Mouse (Mus musculus): ENCODE data around the gene S100a9. TPM values are rescaled to one million over a fixed set of nuclear protein-coding genes. Genes with fewer than 3 reads are reported as not detected.

Gene S100a9
- total RNA-seq, 2 experiments from 2014 or later = 12,484 to 25,767 TPM

Other genes starting within 250 kb of the S100a9 start
- gene Npr1, start 229.9 kb downstream of the S100a9 start, total RNA-seq (2015) = not detected in 2 replicates
- 0.08 TPM in 1 of 2 replicates, not detected in the other for gene Npr1, start 229.9 kb downstream of the S100a9 start, total RNA-seq (2017)
- gene Ilf2, start 219.6 kb downstream of the S100a9 start, total RNA-seq (2015) = 51.8 and 57.3 TPM in 2 replicates
- 103 and 111 TPM in 2 replicates for gene Ilf2, start 219.6 kb downstream of the S100a9 start, total RNA-seq (2017)
- 41.6 and 47.3 TPM in 2 replicates for gene Snapin, start 204.7 kb downstream of the S100a9 start, total RNA-seq (2015)
- 40.9 and 49.5 TPM in 2 replicates for gene Snapin, start 204.7 kb downstream of the S100a9 start, total RNA-seq (2017)
- 97.7 and 99.3 TPM in 2 replicates for gene Chtop, start 186.2 kb downstream of the S100a9 start, total RNA-seq (2015)
- gene Chtop, start 186.2 kb downstream of the S100a9 start, total RNA-seq (2017) = 85.7 and 88.3 TPM in 2 replicates
- 70.5 and 89.5 TPM in 2 replicates for gene S100a1, start 181.3 kb downstream of the S100a9 start, total RNA-seq (2015)
- gene S100a1, start 181.3 kb downstream of the S100a9 start, total RNA-seq (2017) = 50.9 and 80.4 TPM in 2 replicates
- gene S100a13, start 181.3 kb downstream of the S100a9 start, total RNA-seq (2015) = 121 and 128 TPM in 2 replicates
- gene S100a13, start 181.3 kb downstream of the S100a9 start, total RNA-seq (2017) = 141 and 179 TPM in 2 replicates
- not detected in 2 replicates for gene S100a14, start 168.9 kb downstream of the S100a9 start, total RNA-seq (2015)
- gene S100a14, start 168.9 kb downstream of the S100a9 start, total RNA-seq (2017) = 0.16 TPM in 1 of 2 replicates, not detected in the other
- gene S100a16, start 158.5 kb downstream of the S100a9 start, total RNA-seq (2015) = not detected in 2 replicates
- gene S100a16, start 158.5 kb downstream of the S100a9 start, total RNA-seq (2017) = not detected in 2 replicates
- gene S100a3, start 135.1 kb downstream of the S100a9 start, total RNA-seq (2015) = 0.66 TPM in 1 of 2 replicates, not detected in the other
- gene S100a3, start 135.1 kb downstream of the S100a9 start, total RNA-seq (2017) = not detected in 2 replicates
- not detected in 2 replicates for gene S100a2, start 105.5 kb downstream of the S100a9 start, total RNA-seq (2015)
- gene S100a2, start 105.5 kb downstream of the S100a9 start, total RNA-seq (2017) = not detected in 2 replicates
- not detected in 2 replicates for gene Gm42674, start 93.8 kb downstream of the S100a9 start, total RNA-seq (2015)
- gene Gm42674, start 93.8 kb downstream of the S100a9 start, total RNA-seq (2017) = 2.9 and 5.7 TPM in 2 replicates
- 2,878 and 2,936 TPM in 2 replicates for gene S100a4, start 92.0 kb downstream of the S100a9 start, total RNA-seq (2015)
- 3,102 and 3,469 TPM in 2 replicates for gene S100a4, start 92.0 kb downstream of the S100a9 start, total RNA-seq (2017)
- gene S100a5, start 87.2 kb downstream of the S100a9 start, total RNA-seq (2015) = not detected in 2 replicates
- 3.4 TPM in 1 of 2 replicates, not detected in the other for gene S100a5, start 87.2 kb downstream of the S100a9 start, total RNA-seq (2017)
- 2,141 and 2,313 TPM in 2 replicates for gene S100a6, start 82.8 kb downstream of the S100a9 start, total RNA-seq (2015)
- gene S100a6, start 82.8 kb downstream of the S100a9 start, total RNA-seq (2017) = 1,043 and 1,047 TPM in 2 replicates
- 0.11 and 0.31 TPM in 2 replicates for gene S100a7a, start 41.7 kb downstream of the S100a9 start, total RNA-seq (2015)
- 0.29 TPM in 1 of 2 replicates, not detected in the other for gene S100a7a, start 41.7 kb downstream of the S100a9 start, total RNA-seq (2017)
- 16,705 and 21,369 TPM in 2 replicates for gene S100a8, start 26.7 kb downstream of the S100a9 start, total RNA-seq (2015)
- gene S100a8, start 26.7 kb downstream of the S100a9 start, total RNA-seq (2017) = 18,572 and 19,307 TPM in 2 replicates
- gene Pglyrp4, start 31.2 kb upstream of the S100a9 start, total RNA-seq (2015) = 0.07 TPM in 1 of 2 replicates, not detected in the other
- 0.28 and 0.44 TPM in 2 replicates for gene Pglyrp4, start 31.2 kb upstream of the S100a9 start, total RNA-seq (2017)
- gene Gm5849, start 82.2 kb upstream of the S100a9 start, total RNA-seq (2015) = not detected in 2 replicates
- gene Gm5849, start 82.2 kb upstream of the S100a9 start, total RNA-seq (2017) = not detected in 2 replicates

Measured in megakaryocyte, adult 5-6 weeks (primary cell).